Mouse (Mus musculus): Measurements from ENCODE around the gene Abl1.

DNA sequence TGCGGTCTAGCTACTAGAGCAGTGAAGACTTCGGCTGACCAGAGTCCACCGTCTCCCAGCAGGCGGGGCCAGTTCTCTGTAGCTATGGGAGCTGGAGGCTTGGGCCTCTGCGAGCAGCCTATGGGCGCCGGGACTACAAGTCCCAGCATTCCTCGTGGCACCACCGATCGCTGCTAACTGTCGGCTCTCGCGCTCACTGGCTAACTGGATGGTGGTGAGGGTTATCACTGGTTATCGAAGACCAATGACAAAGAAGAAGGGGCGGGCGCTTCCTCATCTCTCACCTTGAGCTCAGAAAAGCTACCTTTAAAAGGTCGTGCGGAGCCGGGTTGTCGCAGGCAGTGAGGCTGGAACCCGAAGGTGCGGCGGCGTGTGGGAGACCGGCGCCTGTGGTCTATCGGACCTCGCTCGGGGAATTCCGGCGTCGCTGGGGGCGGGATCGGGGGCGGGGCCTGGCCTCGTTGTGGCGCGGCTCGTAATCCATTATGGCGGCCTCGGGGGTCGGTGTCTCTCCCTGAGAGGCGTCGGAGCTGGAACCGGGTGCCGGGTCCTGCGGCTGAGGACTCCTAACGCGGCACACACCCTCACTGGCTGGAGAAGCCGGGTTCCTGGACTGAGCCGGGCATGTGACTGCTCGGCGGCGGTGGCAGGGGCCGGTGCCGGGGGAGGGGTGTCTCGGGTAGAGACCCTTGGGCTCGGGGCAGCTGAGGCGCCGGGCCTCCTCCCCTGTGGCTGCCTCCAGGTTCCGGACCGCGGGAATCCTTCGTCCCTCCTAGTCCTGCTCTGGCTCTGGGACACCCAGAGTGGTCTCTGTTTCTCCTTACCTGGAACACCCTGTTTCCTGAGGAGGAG lies at the start of gene Abl1:
- TF ChIP-seq TCF12 (IDR thresholded peaks at IDR 0.05; ENCODE audit: insufficient read depth, poor library complexity, severe bottlenecking) (no peak), MAX (IDR thresholded peaks at IDR 0.05; ENCODE audit: low read depth) (no peak), POLR2A (IDR thresholded peaks at IDR 0.05; ENCODE audit: insufficient read length, low read depth) (peak; percentile 60)
